Mouse (Mus musculus) stomach, embryonic 15.5 days (tissue): ENCODE data around the gene Polm. TPM values are rescaled to one million over a fixed set of nuclear protein-coding genes. Genes with fewer than 3 reads are reported as not detected.

Experiments
- ATAC-seq: fragments of 200-750 bp; cut with Nextera tagmentation; 2 replicates; pipeline ENCODE4 v1.8.0; 2017; ENCODE audit warnings: low read depth, moderate number of reproducible peaks, moderate TSS enrichment; ENCODE audit not compliant: insufficient read depth, low FRiP score
- H3K27ac ChIP-seq: fragments of 300-500 bp; sonication (generic); 2 replicates; pipeline ENCODE4 v1.5.1; 2015; ENCODE audit warnings: mild to moderate bottlenecking, inconsistent platforms
- H3K27me3 ChIP-seq: fragments of 300-500 bp; sonication (generic); replicated peaks from 2 replicates; pipeline ENCODE4 v1.6.1; 2015; ENCODE audit warnings: inconsistent platforms
- H3K36me3 ChIP-seq: fragments of 300-500 bp; sonication (generic); 2 replicates; pipeline ENCODE4 v1.6.1; 2015; ENCODE audit warnings: inconsistent platforms
- H3K4me1 ChIP-seq: fragments of 300-500 bp; sonication (generic); 2 replicates; pipeline ENCODE4 v1.6.1; 2015; ENCODE audit warnings: inconsistent platforms
- H3K4me2 ChIP-seq: fragments of 300-500 bp; sonication (generic); 2 replicates; pipeline ENCODE4 v1.6.1; 2015; ENCODE audit warnings: mild to moderate bottlenecking, inconsistent platforms
- H3K4me3 ChIP-seq: fragments of 300-500 bp; sonication (generic); replicated peaks from 2 replicates; pipeline ENCODE4 v1.5.1; 2015; ENCODE audit warnings: inconsistent platforms
- H3K9ac ChIP-seq: fragments of 300-500 bp; sonication (generic); 2 replicates; pipeline ENCODE4 v1.6.1; 2015; ENCODE audit warnings: inconsistent platforms
- H3K9me3 ChIP-seq: fragments of 300-500 bp; sonication (generic); 2 replicates; pipeline ENCODE4 v1.6.1; 2016; ENCODE audit warnings: inconsistent platforms
- WGBS: fragments of 180-500 bp; shearing (Covaris S2); methylation state at CpG from one replicate; pipeline ENCODE4 v1.1.7; 2015; 5-methylcytosine and 5-hydroxymethylcytosine counted together
- polyA plus RNA-seq: library from polyadenylated mRNA; unstranded; fragments of >200 nt; fragmentation: Nextera tagmentation; extraction: Ambion mirVana; gene quantifications from 2 replicates; pipeline ENCODE4 v1.2.1, GENCODE M21; 2015

Gene Polm
- polyA plus RNA-seq: 9.6 and 11.1 TPM in 2 replicates

GRCm38 (mm10) chr11:5837251-5838246 is at the start of gene Polm:
Gene Polm (minus strand): TSS chr11:5838016.
- peak within 1 kb of the TSS; percentile 72 for H3K4me3 ChIP-seq
- H3K4me1 ChIP-seq: no peaks in the 10 kb centered on the region
- H3K4me2 ChIP-seq: peak within 1 kb of the TSS; percentile 81
- H3K9me3 ChIP-seq: no peaks in the 10 kb centered on the region
- peak; percentile 97 for ATAC-seq
- under 1% methylated on average over 63 of the region's 63 CpGs for WGBS
- H3K9ac ChIP-seq: peak within 1 kb of the TSS; percentile 55
- no peaks in the 10 kb centered on the region for H3K27me3 ChIP-seq
- no peaks in the 10 kb centered on the region for H3K36me3 ChIP-seq
- peak within 1 kb of the TSS; percentile 94 for H3K27ac ChIP-seq

- WGBS: 48% methylated on average over 5 of the region's 5 CpGs
- ATAC-seq: no peak
- Histone ChIP-seq H3K9ac (no peak overlapping the region), H3K27me3 (no peaks in the 10 kb centered on the region), H3K9me3 (no peaks in the 10 kb centered on the region), H3K4me1 (peaks cover 3% of the 10 kb centered on the region), H3K4me3 (no peak overlapping the region), H3K4me2 (no peak overlapping the region), H3K27ac (no peak overlapping the region), H3K36me3 (no peaks in the 10 kb centered on the region)
Observed at GRCm38 (mm10) chr11:5887250-5887649, 49.4 kb upstream of the Polm start.

- no peak overlapping the region for H3K9ac ChIP-seq
- H3K9me3 ChIP-seq: no peaks in the 10 kb centered on the region
- no peaks in the 10 kb centered on the region for H3K27me3 ChIP-seq
- H3K4me1 ChIP-seq: no peaks in the 10 kb centered on the region
- no peak overlapping the region for H3K4me3 ChIP-seq
- no peak overlapping the region for H3K27ac ChIP-seq
- H3K36me3 ChIP-seq: no peaks in the 10 kb centered on the region
- H3K4me2 ChIP-seq: no peak overlapping the region
- ATAC-seq: no peak
- 22% methylated on average over 9 of the region's 9 CpGs for WGBS
Observed at GRCm38 (mm10) chr11:5886187-5886586, 48.4 kb upstream of the Polm start.

DNA sequence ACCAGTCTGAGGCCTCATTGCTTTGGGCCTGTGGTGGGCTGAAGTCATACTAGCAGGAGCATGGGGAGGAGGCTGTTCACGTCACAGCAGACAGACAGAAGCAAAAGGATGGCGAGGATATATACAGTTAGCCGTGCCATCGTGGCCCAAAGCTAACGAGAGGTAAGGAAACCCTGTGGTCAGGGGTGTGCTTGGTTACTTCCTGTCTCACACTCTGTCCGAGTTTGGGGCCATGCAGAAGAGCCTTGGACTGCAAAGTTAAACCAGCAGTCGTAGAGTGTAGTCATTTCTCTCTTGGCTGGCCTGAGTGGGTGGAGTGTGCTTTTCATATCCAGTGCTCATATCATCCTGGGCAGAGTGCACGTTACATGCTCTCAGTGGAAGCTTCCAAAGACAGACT is 44.7 kb upstream of the Polm start:
- H3K9me3 ChIP-seq: no peaks in the 10 kb centered on the region
- no peak overlapping the region for H3K9ac ChIP-seq
- H3K4me1 ChIP-seq: no peaks in the 10 kb centered on the region
- no peak for ATAC-seq
- 64% methylated on average over 8 of the region's 8 CpGs for WGBS
- H3K27ac ChIP-seq: no peak overlapping the region
- no peak overlapping the region for H3K4me3 ChIP-seq
- H3K27me3 ChIP-seq: no peaks in the 10 kb centered on the region
- no peak overlapping the region for H3K4me2 ChIP-seq
- no peaks in the 10 kb centered on the region for H3K36me3 ChIP-seq

- no peak overlapping the region for H3K9ac ChIP-seq
- H3K4me3 ChIP-seq: no peak overlapping the region
- 56% methylated on average over 5 of the region's 5 CpGs for WGBS
- H3K27ac ChIP-seq: no peak overlapping the region
- peaks cover 2% of the 10 kb centered on the region; the same call in 1 of the 2 replicates for H3K36me3 ChIP-seq
- no peaks in the 10 kb centered on the region for H3K27me3 ChIP-seq
- no peaks in the 10 kb centered on the region for H3K9me3 ChIP-seq
- peaks cover 10% of the 10 kb centered on the region for H3K4me1 ChIP-seq
- ATAC-seq: no peak
- H3K4me2 ChIP-seq: no peak overlapping the region
Observed at GRCm38 (mm10) chr11:5879905-5880304, 42.1 kb upstream of the Polm start.

DNA sequence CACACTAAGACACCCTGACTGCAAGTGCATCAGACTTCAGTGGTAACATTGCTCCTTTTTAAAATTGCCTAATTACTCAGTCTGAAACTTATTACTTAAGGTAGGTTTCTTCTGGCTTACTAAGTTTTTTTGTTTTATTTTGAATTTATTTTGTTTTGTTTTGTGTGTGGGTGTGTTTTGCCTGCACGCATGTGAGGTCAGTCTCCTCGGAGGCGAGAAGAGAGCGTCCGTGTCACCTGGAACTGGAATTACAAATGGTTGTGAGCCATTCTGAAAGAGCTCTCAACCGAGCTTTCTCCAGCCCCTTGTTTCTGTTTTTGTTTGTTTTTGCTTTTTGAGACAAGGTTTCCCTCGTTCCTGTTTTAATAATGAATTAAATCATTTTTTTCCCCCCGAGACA is 40.8 kb upstream of the Polm start:
- 25% methylated on average over 8 of the region's 8 CpGs for WGBS
- Histone ChIP-seq H3K4me3 (peak overlapping the region; percentile 84), H3K36me3 (peaks cover 14% of the 10 kb centered on the region), H3K9ac (no peak overlapping the region; the same call in 1 of the 2 replicates), H3K4me2 (peak overlapping the region; percentile 68), H3K4me1 (peaks cover 10% of the 10 kb centered on the region), H3K27ac (peak overlapping the region; percentile 85), H3K9me3 (no peaks in the 10 kb centered on the region), H3K27me3 (no peaks in the 10 kb centered on the region)
- ATAC-seq: no peak

DNA sequence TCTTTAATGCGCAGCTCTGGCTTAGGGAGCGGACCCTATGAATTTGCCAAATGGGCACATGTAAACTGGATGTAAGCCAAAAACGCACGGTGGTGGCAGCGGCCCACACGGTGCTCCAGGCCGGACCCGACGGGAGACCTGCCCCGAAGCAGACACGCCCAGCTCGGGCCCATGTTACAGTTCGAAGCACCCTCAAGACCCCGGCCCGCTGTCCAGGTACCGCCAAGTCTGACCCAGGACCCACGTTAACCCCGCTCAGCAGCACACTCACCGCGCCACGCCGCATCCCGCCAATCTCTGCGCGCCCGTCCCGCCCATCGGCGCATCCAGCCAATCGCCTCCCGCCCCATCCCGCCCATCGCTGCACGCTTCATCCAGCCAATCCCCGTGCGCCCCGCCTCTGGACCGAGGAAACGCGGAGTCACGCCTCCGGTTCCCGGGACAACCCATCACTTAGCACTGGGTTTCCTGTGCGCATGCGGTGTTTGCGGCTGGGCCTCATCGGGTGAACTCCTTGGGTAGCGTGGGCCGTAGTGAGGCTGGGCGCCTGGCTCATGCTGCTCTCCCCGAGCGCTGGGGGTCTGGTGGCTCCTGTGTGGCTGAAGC is 40.2 kb upstream of the Polm start, which contains the start of gene Pold2:
Gene Pold2, minus strand, starts transcription at position 372 of the 606 bp plus-strand sequence.
- peak; percentile 99 for ATAC-seq
- peak within 1 kb of the TSS; percentile 65 for H3K9ac ChIP-seq
- H3K4me1 ChIP-seq: peaks cover 10% of the 10 kb centered on the region
- no peaks in the 10 kb centered on the region for H3K9me3 ChIP-seq
- H3K4me3 ChIP-seq: peak within 1 kb of the TSS; percentile 84
- H3K27ac ChIP-seq: peak within 1 kb of the TSS; percentile 85
- no peaks in the 10 kb centered on the region for H3K27me3 ChIP-seq
- under 1% methylated on average over 52 of the region's 52 CpGs for WGBS
- peak within 1 kb of the TSS; percentile 75 for H3K4me2 ChIP-seq
- peaks cover 20% of the 10 kb centered on the region for H3K36me3 ChIP-seq

GRCm38 (mm10) chr11:5877421-5877820 is 39.6 kb upstream of the Polm start:
- Histone ChIP-seq H3K9ac (peak overlapping the region; percentile 65), H3K4me3 (peak overlapping the region; percentile 84), H3K4me1 (peaks cover 10% of the 10 kb centered on the region), H3K27me3 (no peaks in the 10 kb centered on the region), H3K9me3 (no peaks in the 10 kb centered on the region), H3K27ac (no peak overlapping the region), H3K4me2 (peak overlapping the region; percentile 75), H3K36me3 (peaks cover 27% of the 10 kb centered on the region)
- ATAC-seq: no peak
- under 1% methylated on average over 5 of the region's 5 CpGs for WGBS

DNA sequence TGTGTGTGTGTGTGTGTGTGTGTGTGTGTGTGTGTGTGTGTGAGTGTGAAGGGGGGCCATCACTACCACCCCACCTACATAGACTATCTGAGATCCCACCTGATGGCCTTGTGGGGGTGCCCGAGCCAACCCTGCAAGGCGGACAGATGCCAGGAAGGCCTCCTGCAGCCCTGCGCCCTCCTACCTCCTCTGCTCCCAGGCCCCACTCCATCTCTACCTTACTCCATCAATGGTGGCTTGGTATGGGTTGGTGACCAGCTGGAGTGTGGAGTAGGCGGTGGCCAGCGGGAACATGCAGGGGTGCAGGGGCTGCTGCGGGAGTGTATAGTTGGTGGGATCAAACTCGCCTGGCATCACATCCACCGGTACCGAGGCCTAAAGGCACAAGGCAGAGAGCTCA is 35.4 kb upstream of the Polm start:
- ATAC-seq: no peak
- WGBS: 94% methylated on average over 9 of the region's 9 CpGs
- H3K9me3 ChIP-seq: no peaks in the 10 kb centered on the region
- H3K9ac ChIP-seq: no peak overlapping the region
- H3K4me2 ChIP-seq: no peak overlapping the region
- no peaks in the 10 kb centered on the region for H3K27me3 ChIP-seq
- no peak overlapping the region for H3K4me3 ChIP-seq
- peaks cover 10% of the 10 kb centered on the region for H3K4me1 ChIP-seq
- no peak overlapping the region for H3K27ac ChIP-seq
- peaks cover 52% of the 10 kb centered on the region for H3K36me3 ChIP-seq

- 96% methylated on average over 11 of the region's 11 CpGs for WGBS
- no peak overlapping the region for H3K4me2 ChIP-seq
- H3K9ac ChIP-seq: no peak overlapping the region
- peaks cover 52% of the 10 kb centered on the region for H3K36me3 ChIP-seq
- no peaks in the 10 kb centered on the region for H3K27me3 ChIP-seq
- H3K4me1 ChIP-seq: peaks cover 10% of the 10 kb centered on the region
- H3K9me3 ChIP-seq: no peaks in the 10 kb centered on the region
- H3K27ac ChIP-seq: no peak overlapping the region
- H3K4me3 ChIP-seq: no peak overlapping the region
- no peak for ATAC-seq
Observed at GRCm38 (mm10) chr11:5872707-5873106, 34.9 kb upstream of the Polm start.

DNA sequence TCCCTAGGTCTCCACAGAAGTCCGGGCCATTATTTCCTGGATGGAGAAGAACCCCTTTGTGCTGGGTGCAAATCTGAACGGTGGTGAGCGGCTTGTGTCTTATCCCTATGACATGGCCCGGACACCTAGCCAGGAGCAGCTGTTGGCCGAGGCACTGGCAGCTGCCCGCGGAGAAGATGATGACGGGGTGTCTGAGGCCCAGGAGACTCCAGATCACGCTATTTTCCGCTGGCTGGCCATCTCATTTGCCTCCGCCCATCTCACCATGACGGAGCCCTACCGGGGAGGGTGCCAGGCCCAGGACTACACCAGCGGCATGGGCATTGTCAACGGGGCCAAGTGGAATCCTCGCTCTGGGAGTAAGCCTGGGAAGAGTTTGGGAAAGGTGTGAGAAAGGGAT is 32.3 kb upstream of the Polm start:
- H3K4me3 ChIP-seq: no peak overlapping the region
- 89% methylated on average over 16 of the region's 16 CpGs for WGBS
- no peak overlapping the region for H3K27ac ChIP-seq
- no peak overlapping the region for H3K9ac ChIP-seq
- H3K27me3 ChIP-seq: no peaks in the 10 kb centered on the region
- no peaks in the 10 kb centered on the region for H3K9me3 ChIP-seq
- H3K4me2 ChIP-seq: no peak overlapping the region
- peaks cover 52% of the 10 kb centered on the region for H3K36me3 ChIP-seq
- H3K4me1 ChIP-seq: no peaks in the 10 kb centered on the region
- no peak for ATAC-seq

GRCm38 (mm10) chr11:5869331-5869730 is 31.5 kb upstream of the Polm start:
- Histone ChIP-seq H3K4me1 (no peaks in the 10 kb centered on the region), H3K4me3 (no peak overlapping the region), H3K27ac (no peak overlapping the region), H3K4me2 (no peak overlapping the region), H3K9me3 (no peaks in the 10 kb centered on the region), H3K36me3 (peaks cover 45% of the 10 kb centered on the region), H3K9ac (no peak overlapping the region), H3K27me3 (no peaks in the 10 kb centered on the region)
- 90% methylated on average over 16 of the region's 16 CpGs for WGBS
- ATAC-seq: no peak
